Mouse (Mus musculus): ENCODE measurements at regions not wholly inside any gene's neighbourhood (a gene's known extent, or its start where the extent isn't known, plus 50 kb on each side); places are given as distances from the start of the nearest gene placed in this dataset.
"Not testable (repeated sequence)": the region's sequence is repeated elsewhere in the genome, so short reads cannot be mapped to it uniquely, and the experiment has no call there.

DNA sequence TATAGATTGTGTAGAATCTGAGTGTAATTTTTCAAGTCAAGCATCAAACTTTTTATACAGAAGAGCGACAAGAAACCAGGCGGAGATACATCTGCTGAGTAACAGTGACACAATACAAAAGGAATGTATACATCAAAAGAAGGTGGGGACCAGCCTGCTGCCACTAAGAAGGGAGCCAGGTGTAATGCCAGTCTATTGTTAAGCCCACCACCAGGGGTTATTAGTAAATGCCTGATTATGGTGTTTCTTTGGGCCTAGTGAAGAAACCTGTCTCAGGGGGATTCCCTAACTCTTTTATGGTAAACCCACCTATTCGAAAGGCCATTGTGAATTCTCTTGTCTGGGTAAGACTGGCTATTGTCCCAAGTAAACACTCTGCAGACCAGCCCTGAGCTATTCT, 126.3 kb upstream of the Thpo start:
- DNase-seq (ENCODE audit: low read depth) = not testable (repeated sequence)

DNA sequence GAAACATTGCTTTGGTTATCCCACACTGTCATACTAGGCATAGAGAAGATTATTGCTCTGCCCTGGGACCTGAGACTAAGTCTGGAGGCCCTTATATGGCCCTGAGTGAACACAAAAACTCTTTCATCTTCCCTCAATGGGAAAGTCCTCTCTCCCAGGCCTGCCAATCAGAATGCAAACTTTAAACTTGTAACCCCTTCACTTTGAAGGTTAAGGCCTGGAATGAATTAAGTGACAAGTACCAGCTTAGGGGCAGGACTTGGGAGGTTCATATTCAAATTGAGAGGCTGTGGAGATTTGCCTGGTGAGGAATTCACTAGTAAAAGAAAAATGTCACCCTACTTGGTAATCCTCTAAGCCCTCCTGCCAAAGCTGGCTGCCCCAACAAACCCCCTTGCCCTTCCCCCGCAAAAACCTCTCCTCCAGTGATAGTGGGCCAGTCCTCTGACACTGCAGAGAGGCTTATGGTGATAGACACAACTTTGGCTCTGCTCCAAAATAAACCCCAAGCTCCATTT, 120.4 kb upstream of the Thpo start:
- no peak for DNase-seq (ENCODE audit: low read depth)

DNA sequence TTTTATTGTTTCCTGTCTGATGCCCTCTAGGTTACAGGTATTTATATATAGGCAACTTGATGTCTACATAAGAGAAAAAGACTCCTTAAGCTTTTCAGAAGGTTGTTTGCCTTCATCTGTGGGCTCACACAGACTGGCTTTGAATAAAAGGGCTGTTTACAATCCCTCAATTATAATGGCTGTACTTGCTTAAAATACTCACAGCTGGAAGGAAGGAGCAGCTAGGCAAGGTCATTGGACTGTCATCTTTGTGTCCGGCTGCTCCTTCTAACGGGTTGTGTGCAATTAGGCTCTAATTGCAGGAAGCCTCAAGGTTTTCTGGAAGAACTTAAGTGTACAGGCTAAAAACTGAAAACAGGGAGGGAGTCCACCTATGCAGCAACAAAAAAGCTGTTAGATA, 103.8 kb upstream of the Thpo start:
- no peak for DNase-seq (ENCODE audit: low read depth)

DNA sequence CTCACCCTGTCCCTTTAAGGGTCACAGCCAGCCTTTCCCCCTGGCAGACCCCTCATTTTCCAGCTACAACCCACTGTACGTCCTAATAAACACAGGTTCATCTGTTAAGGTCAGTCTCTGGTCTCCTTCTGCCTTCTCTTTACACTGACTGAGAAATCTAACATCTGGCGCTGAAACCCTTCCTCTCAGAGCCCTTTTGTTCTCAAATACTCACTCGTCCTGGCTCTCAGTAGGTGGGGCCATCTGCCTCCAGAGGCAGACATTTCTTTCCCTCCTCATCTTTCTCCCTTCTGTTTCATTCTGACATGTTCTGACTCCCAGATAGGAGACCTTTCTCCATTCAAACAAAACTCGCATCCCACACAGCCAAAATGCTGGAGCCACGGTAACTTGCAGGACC, 102.6 kb upstream of the Thpo start:
- no peak for DNase-seq (ENCODE audit: low read depth)

DNA sequence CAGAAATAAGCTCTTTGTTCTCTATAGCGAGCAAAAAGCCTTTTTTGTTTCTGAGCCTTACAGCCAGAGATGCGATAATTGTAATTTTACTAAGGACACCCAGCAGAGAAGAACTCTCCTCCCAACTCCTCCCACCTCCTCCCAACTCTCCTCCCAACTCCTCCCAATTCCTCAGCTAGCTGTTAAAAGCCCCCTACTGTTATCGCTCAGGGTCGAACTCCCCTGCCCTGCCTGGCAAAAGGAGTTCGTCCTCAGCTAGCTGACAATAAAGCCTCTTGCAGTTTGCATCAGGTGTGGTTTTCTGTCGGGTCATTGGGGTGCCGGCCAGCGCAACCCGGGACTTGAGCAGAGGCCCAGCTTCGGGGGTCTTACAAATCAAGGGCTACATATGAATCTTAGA, 99.5 kb upstream of the Thpo start:
- DNase-seq (ENCODE audit: low read depth) = not testable (repeated sequence)

DNA sequence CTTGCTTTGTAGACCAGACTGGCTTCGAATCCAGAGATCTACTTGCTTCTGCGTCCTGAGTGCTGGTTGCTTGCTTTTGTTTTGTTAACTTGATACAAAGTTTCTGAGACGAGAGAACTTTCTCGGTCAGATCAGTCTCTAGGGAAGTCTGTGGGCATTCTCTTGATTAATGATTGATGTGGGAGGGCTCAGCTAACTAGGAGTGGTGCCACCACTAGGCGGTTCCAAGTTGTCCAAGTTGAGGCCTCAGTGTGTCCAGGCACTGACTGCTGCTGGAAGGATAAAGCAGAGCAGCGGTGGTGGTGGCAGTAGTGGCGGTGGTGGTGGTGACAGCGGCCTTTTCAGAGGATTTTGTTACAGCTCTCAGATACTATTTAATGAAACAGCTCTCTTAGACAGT, 99.0 kb upstream of the Thpo start:
- DNase-seq (ENCODE audit: low read depth) = no peak

DNA sequence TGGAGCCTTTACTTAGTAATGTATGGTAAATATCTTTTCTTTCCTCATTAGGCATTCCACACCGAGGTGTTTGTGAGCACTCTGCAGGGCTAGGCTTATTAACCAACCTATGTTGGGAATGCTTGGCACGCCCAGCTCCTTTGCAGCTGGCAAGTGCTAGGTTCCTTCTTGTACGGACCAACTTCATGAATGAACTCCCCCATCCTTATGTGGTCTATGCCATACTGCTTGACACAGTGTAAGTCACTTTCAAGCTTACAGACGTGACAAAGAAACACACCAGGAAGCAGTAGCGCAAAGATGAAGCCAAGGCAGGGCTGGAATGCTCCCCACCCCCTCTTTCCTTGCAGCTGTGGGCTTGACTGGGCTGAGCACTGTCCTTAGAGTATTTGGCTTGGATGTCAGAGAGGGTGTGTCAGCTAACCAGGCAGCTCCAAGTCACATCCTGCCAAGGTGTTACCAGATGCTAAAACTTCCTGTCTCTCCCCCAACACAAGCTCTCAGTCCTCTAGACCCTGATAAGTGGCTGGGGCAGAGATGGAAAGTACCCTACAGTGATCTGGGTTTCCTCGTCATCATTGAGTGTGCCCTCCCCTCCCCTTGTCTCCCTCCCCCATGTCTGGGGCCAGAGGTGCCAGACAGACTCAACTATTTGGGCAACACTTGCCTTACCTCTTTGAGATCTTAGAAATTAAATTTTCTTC, 95.6 kb upstream of the Thpo start:
- DNase-seq (ENCODE audit: low read depth) = peak; percentile 63

DNA sequence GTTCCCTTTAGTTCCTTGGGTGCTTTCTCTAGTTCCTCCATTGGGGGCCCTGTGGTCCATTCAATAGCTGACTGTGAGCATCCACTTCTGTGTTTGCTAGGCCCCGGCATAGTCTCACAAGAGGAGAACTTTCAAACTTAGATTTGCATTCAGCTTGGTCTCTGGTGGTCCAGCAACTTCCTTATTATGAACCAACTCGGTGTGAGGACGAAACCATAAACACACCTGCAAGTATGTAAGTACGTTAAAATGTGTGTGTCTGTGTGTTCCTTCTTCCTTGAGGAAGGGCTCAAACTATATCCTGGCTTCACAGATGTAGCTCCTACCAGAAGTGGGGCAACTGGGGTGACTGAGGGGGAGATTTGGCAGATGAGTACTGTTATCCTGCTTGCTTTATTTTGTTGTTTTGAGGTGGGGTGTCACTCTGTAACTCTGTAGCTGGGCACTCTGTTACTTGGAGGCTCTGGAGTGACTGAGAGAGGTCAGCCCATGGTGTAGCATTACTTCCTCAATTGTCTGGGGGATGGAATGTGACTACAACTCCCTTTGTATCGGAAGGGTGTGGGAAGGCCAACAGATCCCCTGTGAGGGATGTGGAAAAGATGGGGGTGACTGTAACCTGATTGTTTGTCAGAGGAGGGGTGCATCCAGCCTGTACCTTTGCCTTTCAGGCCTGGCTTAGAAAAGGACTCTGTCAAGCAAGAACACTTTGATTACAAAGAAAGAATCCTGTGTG, 94.9 kb upstream of the Thpo start:
- DNase-seq (ENCODE audit: low read depth) = no peak

DNA sequence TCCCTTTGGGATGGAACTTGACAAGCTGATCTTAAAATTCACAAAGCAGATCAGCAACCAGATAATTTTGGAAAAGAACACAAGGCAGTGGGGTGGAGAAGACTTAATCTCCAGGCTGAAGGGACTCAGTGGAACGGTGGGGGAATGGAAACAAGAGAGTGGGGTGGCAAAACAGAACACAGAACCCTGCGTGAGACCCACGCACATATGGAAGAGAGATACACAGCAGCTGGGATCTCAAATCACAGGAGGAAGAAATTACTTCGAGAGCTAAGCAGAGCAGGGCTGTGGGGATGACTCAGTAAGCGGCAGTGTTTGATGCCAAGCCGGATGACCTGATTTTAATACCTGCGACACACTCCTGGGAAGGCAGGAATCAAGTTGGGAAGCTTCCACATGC, 89.9 kb upstream of the Thpo start:
- DNase-seq (ENCODE audit: low read depth) = no peak

DNA sequence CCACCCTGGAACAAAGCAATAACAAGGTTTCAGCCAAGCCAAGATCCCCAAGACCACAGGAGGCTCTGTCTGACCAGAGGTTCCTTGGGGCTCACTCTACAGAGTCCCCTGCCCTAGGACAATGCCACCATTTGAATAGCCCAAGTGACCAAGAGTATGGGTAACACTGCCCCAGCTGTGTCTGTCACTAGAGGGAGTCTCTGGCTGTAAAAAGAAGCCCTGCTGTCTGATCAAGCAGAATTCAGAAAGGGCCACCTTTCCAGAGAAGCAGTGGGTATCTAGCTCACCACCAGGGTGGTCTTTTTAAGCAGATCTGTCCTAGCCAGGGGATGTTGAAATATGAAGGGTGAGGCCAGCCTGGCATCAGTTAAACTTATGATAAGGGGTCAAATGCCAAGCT, 86.6 kb upstream of the Thpo start:
- DNase-seq (ENCODE audit: low read depth) = peak; percentile 55

DNA sequence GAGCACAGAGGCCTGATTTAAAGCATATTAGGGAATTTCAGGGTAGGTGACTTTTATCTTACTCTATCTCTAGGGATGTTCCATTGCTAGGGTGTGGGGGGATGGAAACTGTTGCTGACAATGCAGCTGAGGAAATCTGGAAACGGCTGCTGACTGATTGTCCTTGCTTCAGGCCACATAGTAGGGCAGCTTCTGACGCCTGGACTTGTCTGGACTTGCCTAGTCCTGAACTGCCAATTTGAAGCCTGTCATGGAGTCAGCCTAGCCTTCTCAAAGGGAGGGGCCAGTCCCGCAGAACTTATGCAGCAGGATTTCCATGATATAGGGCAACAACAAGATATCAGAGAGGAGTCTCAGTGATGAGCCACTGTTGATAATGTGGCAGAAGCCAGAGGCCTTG, 85.3 kb upstream of the Thpo start:
- no peak for DNase-seq (ENCODE audit: low read depth)

DNA sequence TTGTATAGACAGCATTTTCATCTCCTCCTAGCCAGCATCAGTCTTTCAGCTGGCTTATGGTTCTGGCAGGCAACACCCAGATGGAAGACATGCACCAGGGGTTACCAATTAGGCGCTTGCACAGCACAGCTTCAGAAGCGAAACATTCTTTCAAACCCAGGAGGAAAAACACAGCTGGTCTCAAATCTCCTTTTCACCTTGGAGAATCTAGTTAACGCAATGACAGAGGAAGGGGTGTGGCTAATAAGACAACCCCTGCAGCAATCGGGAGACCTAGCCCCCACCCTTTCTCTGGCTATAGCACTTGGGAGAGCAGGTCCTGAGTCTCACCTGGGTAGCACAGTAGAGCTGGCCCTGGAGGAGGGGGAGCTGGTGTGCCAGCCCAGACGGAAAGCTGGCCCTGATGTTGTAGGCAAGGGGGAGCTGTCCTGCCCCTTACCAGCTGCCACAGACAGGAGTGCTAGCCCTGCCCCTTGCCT, 84.4 kb upstream of the Thpo start:
- DNase-seq (ENCODE audit: low read depth) = no peak

DNA sequence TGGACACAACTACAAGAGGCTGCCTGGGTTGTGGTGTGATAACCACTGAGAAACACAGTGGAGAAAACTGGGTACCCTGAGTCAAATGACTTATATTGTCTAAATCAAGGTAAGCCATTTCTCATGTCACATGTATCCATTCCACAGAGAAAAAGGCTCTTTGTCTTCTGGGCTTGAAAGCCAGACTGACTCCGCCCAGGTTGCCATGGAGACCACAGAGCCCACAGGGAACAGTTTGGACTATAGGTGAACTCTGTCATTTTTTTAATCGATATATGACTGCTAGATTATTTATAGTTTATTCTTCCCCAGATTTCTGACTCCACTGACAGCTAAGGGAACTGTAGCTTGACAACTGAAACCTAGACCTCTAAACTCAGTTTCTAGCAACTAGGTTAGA, 80.7 kb upstream of the Thpo start:
- DNase-seq (ENCODE audit: low read depth) = no peak

DNA sequence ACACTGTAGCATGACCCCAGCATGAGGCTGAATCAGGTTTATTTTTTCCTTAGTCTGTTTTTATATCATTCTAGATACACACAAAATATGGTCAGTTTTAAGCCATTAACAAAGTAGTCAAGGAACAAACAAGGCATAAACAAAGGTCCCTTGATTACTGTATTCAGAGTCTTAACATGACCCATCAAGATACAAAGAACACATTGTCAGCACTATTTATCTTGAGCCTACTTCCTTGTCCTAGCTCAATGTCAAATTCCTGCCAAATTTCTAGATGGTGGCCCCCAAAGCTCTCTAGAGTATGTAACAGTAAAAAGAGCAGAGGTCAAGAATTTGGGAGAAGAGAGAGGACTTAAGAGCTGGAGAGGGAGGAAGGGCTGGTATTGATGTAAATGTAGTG, 79.9 kb upstream of the Thpo start:
- no peak for DNase-seq (ENCODE audit: low read depth)

DNA sequence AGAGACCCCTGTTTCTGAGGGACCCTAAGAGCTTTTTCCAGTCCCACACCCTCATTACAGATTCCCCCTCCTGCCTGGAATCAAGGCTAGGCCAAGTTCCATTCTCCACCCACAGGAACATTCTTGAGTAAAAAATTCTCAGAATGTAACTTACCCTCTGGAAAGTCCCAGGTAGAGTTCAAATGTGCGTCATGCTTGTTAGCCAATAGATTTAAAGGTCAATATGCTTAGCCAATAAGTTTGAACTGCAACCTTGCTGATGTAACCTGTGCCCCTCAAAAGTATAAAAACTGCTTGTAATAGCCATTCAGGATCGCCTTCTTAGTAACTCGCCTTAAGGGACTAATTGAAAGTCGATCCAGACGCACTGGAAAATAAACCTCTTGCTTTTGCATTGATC, 77.7 kb upstream of the Thpo start:
- not testable (repeated sequence) for DNase-seq (ENCODE audit: low read depth)

DNA sequence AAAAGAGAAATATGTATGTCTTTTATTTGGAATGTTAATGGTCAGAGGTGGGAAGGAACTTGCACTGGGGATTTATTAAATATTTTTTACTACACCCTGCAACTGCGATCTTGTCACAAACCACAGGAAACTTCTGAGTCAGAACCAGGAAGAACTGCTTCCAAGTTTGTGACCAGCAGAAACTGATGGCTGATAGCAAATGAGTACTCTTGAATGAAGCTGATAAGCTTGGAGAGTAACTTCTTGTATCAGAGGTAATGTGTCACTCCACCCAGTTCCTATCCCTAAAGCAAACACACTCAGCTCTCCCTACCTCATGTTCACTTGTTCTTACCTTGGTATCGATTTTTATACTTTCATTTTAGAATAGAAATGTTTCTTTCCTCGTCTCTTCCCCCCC, 76.0 kb upstream of the Thpo start:
- peak; percentile 97 for DNase-seq (ENCODE audit: low read depth)

DNA sequence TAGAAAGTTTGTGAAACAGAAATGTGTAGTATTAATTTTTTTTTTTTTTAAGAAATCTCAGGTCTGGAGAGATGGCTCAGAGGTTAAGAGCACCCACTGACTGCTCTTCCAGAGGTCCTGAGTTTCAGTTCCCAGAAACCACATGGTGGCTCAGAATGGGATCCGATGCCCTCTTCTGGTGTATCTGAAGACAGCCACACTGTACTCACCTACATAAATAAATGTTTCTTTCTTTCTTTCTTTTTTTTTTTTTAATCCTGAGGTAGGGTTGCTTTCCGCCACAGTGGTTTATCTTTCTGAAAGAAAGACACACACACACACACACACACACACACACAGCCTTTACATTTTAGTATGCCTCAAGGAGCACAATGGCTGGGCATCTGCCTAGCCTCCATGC, 74.0 kb upstream of the Thpo start:
- DNase-seq (ENCODE audit: low read depth) = peak; percentile 50

DNA sequence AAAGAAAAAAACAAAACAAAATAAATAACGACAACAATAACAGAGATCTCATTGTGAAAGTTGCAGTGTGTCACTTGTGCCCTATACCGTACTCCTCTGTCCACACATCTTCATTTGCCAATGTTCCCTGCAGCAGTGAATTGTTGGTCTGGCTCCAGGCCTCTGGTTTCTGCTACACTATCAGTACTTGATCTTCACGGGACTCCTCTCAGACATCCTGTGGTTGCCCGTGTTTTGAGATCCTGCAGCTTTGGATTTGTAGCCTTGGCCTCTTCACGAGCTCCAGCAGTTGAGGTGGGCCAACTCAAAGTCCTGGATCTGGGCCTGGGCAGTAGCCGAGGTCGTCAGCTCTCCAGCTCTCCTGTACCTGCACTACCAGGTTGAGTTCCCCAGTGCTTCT, 72.4 kb upstream of the Thpo start:
- DNase-seq (ENCODE audit: low read depth) = peak; percentile 87

DNA sequence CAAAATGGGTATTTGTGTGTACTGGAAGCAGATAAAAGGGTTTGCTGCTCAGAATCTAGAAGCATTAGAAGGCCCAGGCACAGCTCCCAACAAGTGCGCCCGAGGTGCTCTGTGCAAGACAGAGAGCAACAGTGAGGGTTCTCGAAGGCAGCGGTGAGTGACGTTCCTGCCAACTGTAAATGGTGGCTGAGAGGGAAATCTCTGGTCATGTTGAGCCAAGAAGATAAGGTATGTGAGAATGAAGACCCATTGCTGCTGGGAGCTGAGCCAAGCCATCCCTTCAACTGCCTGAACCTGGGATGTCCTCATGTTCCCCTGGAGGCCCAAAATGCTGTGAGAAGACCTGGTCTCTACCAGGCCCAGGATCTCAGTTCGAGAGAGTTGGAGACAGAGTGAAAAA, 71.5 kb upstream of the Thpo start:
- DNase-seq (ENCODE audit: low read depth) = peak; percentile 39

DNA sequence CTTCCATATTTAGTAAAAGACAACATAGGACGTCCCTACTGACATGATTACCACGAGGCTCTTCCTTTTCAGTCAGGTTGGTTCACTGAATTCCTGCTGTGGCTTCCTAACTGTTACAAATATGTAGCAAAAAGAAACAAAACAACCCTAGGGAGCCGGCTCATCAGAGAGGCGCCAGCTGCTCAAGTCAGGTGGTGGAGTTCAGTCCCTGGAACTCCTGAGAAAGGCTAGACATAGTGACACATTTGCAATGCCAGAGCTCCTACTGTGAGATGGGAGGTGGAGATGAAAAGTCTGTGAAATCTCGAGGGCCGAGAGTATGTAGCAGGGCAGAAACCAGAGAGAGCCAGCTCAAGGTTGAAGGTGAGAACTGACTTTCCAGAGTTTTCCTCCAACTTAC, 70.8 kb upstream of the Thpo start:
- no peak for DNase-seq (ENCODE audit: low read depth)

DNA sequence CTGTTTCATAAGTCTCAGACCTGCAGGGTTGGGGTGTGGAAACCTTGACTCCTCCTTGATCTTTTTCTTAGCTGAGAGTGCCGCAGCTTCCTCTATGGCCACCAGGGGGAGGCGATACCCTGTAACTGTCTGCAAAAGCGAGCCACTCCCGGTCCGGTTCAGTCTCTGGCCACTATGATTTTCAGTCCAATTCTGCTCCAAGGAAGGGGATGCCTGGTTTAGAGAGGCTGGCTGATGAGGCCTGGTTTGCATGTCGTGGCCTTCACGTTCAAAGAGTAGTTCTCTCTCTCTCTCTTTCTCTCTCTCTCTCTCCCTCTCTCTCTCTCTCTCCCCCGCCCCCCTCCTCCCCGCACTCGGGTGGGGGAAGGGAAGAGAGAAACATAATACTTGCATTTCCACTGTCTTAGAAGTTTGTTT, 70.3 kb upstream of the Thpo start:
- peak; percentile 96 for DNase-seq (ENCODE audit: low read depth)

DNA sequence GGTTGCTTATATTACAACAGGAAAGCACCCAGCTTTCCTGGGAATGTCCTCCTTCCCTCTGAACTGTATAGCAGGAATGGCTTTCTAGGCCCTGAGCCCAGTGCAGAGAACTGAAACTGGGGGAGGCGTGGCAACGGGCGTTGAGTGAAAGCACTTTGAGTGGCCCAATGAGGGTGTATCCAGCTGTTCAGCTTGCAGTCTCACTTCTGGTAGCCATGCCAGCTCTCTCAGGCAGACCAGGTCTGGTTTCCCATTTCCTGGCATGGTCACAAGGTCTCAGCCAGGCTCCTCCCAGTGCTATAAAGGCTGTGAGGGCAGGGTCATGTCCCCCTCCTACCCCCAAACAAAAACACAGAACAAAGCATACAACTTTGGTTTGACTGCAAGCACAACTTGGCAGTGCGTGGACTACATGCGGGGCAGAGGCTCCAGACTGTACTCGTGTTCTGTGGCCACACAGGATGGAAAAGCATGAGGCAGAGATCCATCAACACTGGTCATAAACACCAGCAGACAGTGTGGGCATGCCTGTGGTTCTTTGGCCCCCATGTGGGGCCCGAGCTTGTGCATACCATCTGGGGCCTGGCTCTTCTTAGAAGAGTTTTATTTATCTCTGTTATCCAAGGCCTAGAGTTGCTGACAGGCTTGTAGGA, 69.1 kb upstream of the Thpo start:
- peak; percentile 67 for DNase-seq (ENCODE audit: low read depth)

DNA sequence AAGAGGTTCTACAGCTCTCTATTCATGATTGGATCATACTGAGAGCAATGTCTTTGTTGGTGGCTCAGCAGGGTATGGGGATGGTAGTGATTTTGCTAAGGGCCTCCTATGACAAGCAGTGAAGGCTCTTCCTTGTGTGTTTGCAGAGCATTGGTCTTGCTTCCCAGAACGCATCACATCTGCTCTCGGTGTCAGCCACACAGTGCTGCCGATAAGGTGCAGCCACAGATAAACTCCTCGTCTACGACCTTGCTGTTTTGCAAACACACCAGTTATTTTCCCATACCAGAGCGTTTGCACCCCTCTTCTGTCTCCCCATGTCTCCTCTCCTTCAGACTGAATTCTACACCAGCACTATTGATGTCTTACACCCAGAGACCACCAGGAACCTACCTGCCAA, 68.4 kb upstream of the Thpo start:
- no peak for DNase-seq (ENCODE audit: low read depth)
